Mouse (Mus musculus) ES-E14 (cell line): ENCODE data around the gene Cntn5.

Source experiments
- HCFC1 ChIP-seq: IDR thresholded peaks from 2 replicates; pipeline ENCODE4 v1.6.1; 2012; ENCODE audit warnings: low read length, inconsistent platforms, borderline replicate concordance; ENCODE audit not compliant: insufficient read depth
- ZNF384 ChIP-seq: IDR thresholded peaks from 2 replicates; pipeline ENCODE4 v1.6.1; 2012; ENCODE audit warnings: low read depth, low read length, inconsistent platforms

DNA sequence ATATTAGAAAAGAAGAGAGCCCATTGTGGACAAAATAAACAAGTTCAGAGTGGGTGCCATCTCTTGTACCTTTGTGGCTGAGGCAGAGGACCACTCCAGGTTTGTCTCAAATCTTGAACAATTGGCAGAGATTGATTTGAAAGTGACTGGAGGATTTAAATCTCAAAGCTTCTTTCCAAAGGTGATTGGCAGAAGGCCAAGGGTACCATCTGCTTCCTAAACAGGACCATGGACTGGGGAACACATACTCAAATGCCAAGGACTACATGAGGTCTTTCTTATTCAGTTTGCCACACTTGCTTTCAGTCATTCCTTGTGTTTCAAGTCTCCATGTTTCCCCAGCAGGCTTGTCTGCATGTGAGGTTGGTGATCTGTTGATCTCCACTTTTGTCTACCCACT, 528.3 kb downstream of the Cntn5 start:
- TF ChIP-seq HCFC1 (no peak), ZNF384 (no peak)
